Mouse (Mus musculus) right cerebral cortex, postnatal 10 days (tissue): ENCODE results near the gene Olfr1386.
"Not testable (repeated sequence)": the region's sequence is repeated elsewhere in the genome, so short reads cannot be mapped to it uniquely, and the experiment has no call there.

Source experiments
- DNase-seq, 2 experiments: peaks; one replicate each; pipeline ENCODE4 v3.0.0; 2021; ENCODE audit warnings: low spot score in 2 of 2

Gene Olfr1386

GRCm38 (mm10) chr11:49464746-49465145 lies at the start of gene Olfr1386:
Olfr1386 (plus strand) TSS chr11:49465046.
- DNase-seq: not testable (repeated sequence)

- no peak for DNase-seq
Observed at GRCm38 (mm10) chr11:49422767-49423166, 42.1 kb upstream of the Olfr1386 start, which contains the start of gene Olfr1389. Olfr1389 (plus strand) TSS chr11:49423067.

GRCm38 (mm10) chr11:49425257-49425927 lies 39.5 kb upstream of the Olfr1386 start:
- DNase-seq: no peak

- DNase-seq: peak; percentile 29 to 35
Observed at GRCm38 (mm10) chr11:49429641-49430040, 35.2 kb upstream of the Olfr1386 start.

- DNase-seq: no peak
Observed at GRCm38 (mm10) chr11:49436411-49436810, 28.4 kb upstream of the Olfr1386 start, which contains the start of gene Olfr1388. Olfr1388 (plus strand) TSS chr11:49436624.

- no peak for DNase-seq
Observed at GRCm38 (mm10) chr11:49455043-49455442, 9.8 kb upstream of the Olfr1386 start, which contains the start of gene Olfr1387. Olfr1387 (plus strand) TSS chr11:49455343.

GRCm38 (mm10) chr11:49485973-49486372 lies 21.1 kb downstream of the Olfr1386 start:
- DNase-seq: no peak

- DNase-seq: not testable (repeated sequence)
Observed at GRCm38 (mm10) chr11:49488770-49489169, 23.9 kb downstream of the Olfr1386 start, which contains the start of gene Olfr1385. Olfr1385 (plus strand) TSS chr11:49489070.

- no peak for DNase-seq
Observed at GRCm38 (mm10) chr11:49518086-49518485, 53.2 kb downstream of the Olfr1386 start.

GRCm38 (mm10) chr11:49519348-49519747 lies 54.5 kb downstream of the Olfr1386 start, which contains the start of gene Olfr1383:
Olfr1383 (plus strand) TSS chr11:49519648.
- no peak for DNase-seq
